Mouse (Mus musculus) testis, adult 2 months (tissue): ENCODE data around the gene Hyal1.

Experiments used
- CTCF ChIP-seq: fragments of 200-500 bp; IDR thresholded peaks from 2 replicates; pipeline ENCODE4 v1.5.1; 2012; ENCODE audit warnings: low read depth, mild to moderate bottlenecking, inconsistent platforms, low read length, moderate library complexity; ENCODE audit not compliant: control insufficient read depth, insufficient read depth, insufficient replicate concordance
- POLR2A ChIP-seq: fragments of 200-500 bp; IDR thresholded peaks from 2 replicates; pipeline ENCODE4 v1.6.1; 2012; ENCODE audit warnings: low read depth, mild to moderate bottlenecking, inconsistent platforms, low read length, moderate library complexity; ENCODE audit not compliant: control insufficient read depth

DNA sequence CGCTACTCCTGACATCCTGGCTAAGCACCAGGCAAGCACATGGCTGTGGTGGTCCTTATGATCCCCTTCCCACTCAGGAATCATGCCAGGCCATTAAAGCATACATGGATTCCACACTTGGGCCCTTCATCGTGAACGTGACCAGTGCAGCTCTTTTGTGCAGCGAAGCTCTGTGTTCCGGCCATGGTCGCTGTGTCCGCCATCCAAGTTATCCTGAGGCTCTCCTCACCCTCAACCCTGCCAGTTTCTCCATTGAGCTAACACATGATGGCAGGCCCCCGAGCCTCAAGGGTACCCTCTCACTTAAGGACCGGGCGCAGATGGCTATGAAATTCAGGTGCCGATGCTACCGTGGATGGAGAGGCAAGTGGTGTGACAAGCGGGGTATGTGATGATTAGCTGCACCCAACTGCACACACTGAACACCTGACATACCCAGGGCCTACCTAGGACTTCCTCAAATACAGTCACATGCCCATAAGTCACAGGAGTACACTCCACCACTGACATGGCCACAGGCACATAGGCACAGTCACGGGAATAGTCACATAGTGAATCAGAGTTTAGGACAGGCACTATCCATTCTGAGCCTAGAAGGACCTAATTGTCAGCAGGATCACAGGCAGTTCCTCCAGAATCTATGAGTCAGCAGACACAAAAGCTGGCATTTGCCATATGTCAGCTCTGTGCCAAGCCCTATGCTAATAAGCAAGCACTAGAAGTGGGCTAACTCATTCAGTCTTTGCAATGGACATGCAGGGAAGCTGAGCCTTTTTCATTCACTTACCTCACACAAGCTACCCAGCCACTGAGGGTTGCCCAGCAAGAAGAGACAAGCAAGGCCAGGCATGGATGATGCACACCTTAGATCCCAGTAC is 2.5 kb downstream of the Hyal1 start:
- TF ChIP-seq CTCF: no peak
- no peak for TF ChIP-seq POLR2A
